In the genomic region with DNA sequence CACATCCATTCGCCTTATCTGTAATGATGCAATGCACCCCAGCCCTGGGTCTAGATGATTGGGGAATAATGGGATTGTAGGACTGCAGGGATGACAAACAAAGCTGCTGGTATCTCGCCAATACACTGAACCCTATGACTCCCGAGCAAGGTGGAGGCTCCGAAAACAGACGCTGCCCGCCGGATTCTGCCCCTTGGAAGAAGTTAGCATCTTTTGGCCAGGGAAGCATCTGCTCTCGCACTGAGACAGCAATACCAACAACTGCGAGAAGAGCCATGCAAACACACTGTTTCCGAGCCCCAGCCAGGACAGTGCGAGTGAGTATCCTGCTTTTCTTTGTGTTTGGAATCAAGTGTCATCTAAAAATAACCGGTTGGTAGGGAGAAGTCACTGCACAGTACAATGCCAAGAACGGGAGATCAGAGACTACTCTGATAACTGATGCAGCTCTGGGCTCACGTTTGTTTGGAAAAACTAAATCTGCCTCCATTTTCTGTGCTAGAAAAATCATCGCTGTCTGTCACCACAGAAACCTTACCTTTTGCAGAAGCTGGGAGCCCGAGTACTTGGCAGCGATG, we compare ENCODE assay signal across 9 mouse cellular contexts. TPM values are rescaled to one million over a fixed set of nuclear protein-coding genes. Genes with fewer than 3 reads are reported as not detected.
DNase-seq lines count a peak whose midpoint lies in the region; ATAC-seq lines count a peak whose summit lies in the region.
"Had no signal": no experiment of that assay in that cellular context is flagged by ENCODE, and none has a peak within 500 bp of the region (broad histone marks: within the 10 kb centered on the region; RNA-seq: fewer than 3 reads in every experiment).

No protein-coding gene starts in this region.

- peak; percentile 35 for DNase-seq in cerebellum, adult 9-11 months
- no peak for DNase-seq in cerebellum, adult 11 months
- DNase-seq in liver, embryonic 11.5 days (ENCODE audit: low spot score) = no peak
- DNase-seq in liver = no peak
- DNase-seq in hindbrain, embryonic 14.5 days (ENCODE audit: low spot score) = no peak
- DNase-seq in B cell, adult 2 months = no peak
- DNase-seq in right cerebral cortex, adult 18-20 months = no peak

- no peaks in the 10 kb centered on the region for H3K36me3 ChIP-seq in liver, embryonic 11.5 days (ENCODE audit: control insufficient read depth, insufficient read depth, low read length)
- H3K36me3 ChIP-seq in hindbrain, embryonic 14.5 days (replicated peaks; ENCODE audit: control insufficient read depth, insufficient read depth) = no peaks in the 10 kb centered on the region
- no peaks in the 10 kb centered on the region for H3K36me3 ChIP-seq in neural tube, embryonic 12.5 days

- WGBS in liver, embryonic 11.5 days = 5% methylated on average over 17 of the region's 17 CpGs
- 1% methylated on average over 17 of the region's 17 CpGs for WGBS in hindbrain, embryonic 14.5 days
- WGBS in neural tube, embryonic 12.5 days = 2% methylated on average over 17 of the region's 17 CpGs

- ATAC-seq in liver, embryonic 11.5 days (replicated peaks; ENCODE audit: low FRiP score) = no peak
- no peak for ATAC-seq in hindbrain, embryonic 14.5 days (ENCODE audit: low FRiP score)
- ATAC-seq in neural tube, embryonic 12.5 days (ENCODE audit: low FRiP score, low read depth) = no peak

- no peak overlapping the region for H3K9ac ChIP-seq in liver, embryonic 11.5 days (ENCODE audit: low read depth, low read length)
- peak overlapping the region; percentile 88 for H3K9ac ChIP-seq in hindbrain, embryonic 14.5 days
- peak overlapping the region; percentile 48; the same call in 1 of the 2 replicates for H3K9ac ChIP-seq in neural tube, embryonic 12.5 days

- H3K9me3 ChIP-seq in liver, embryonic 11.5 days (ENCODE audit: control insufficient read depth, low read length) = no peaks in the 10 kb centered on the region
- H3K9me3 ChIP-seq in hindbrain, embryonic 14.5 days (ENCODE audit: control insufficient read depth, low read length) = no peaks in the 10 kb centered on the region
- H3K9me3 ChIP-seq in neural tube, embryonic 12.5 days = no peaks in the 10 kb centered on the region
- H3K9me3 ChIP-seq: megakaryocyte, embryonic 14.5 days had no signal

- peaks cover 67% of the 10 kb centered on the region for H3K27me3 ChIP-seq in liver, embryonic 11.5 days (replicated peaks; ENCODE audit: control insufficient read depth, insufficient read depth, low read length)
- peaks cover 42% of the 10 kb centered on the region for H3K27me3 ChIP-seq in hindbrain, embryonic 14.5 days (ENCODE audit: control insufficient read depth, insufficient read depth, low read length)
- H3K27me3 ChIP-seq in neural tube, embryonic 12.5 days (replicated peaks) = peaks cover 48% of the 10 kb centered on the region

- peak overlapping the region; percentile 20; the same call in 1 of the 2 replicates for H3K4me2 ChIP-seq in liver, embryonic 11.5 days
- H3K4me2 ChIP-seq in hindbrain, embryonic 14.5 days (replicated peaks) = peak overlapping the region; percentile 100
- peak overlapping the region; percentile 97 for H3K4me2 ChIP-seq in neural tube, embryonic 12.5 days (replicated peaks)

- no peaks in the 10 kb centered on the region for H3K4me1 ChIP-seq in liver, embryonic 11.5 days (replicated peaks; ENCODE audit: control insufficient read depth, insufficient read depth, low read length)
- H3K4me1 ChIP-seq in hindbrain, embryonic 14.5 days (replicated peaks; ENCODE audit: control insufficient read depth, insufficient read depth, low read length) = 0 out of 2 replicates have a peak, but pooled peaks cover 8% of the 10 kb centered on the region
- peaks cover 5% of the 10 kb centered on the region; the same call in 1 of the 2 replicates for H3K4me1 ChIP-seq in neural tube, embryonic 12.5 days

- no peak overlapping the region for H3K4me3 ChIP-seq in liver, embryonic 11.5 days (ENCODE audit: low read depth, low read length)
- H3K4me3 ChIP-seq in hindbrain, embryonic 14.5 days (replicated peaks; ENCODE audit: low read length) = peak overlapping the region; percentile 83
- H3K4me3 ChIP-seq in neural tube, embryonic 12.5 days = peak overlapping the region; percentile 75
- H3K4me3 ChIP-seq: megakaryocyte, embryonic 14.5 days had no signal

- no peak overlapping the region for H3K27ac ChIP-seq in liver, embryonic 11.5 days (ENCODE audit: low read depth, low read length)
- peak overlapping the region; percentile 89 for H3K27ac ChIP-seq in hindbrain, embryonic 14.5 days
- H3K27ac ChIP-seq in neural tube, embryonic 12.5 days = 0 out of 2 replicates have a peak overlapping the region, but pooled peaks have one; percentile 10

RNA-seq across cellular contexts. Expression of a gene that starts 1.2 kb away (rescaled TPM):
- polyA plus RNA-seq in liver, embryonic 11.5 days (2014; fragmentation: Nextera tagmentation; extraction: Ambion mirVana) = 0.81 and 0.90 TPM in 2 replicates
- polyA plus RNA-seq in hindbrain, embryonic 14.5 days (2014; fragmentation: Nextera tagmentation; extraction: Ambion mirVana) = 61.5 and 61.6 TPM in 2 replicates
- polyA plus RNA-seq in neural tube, embryonic 12.5 days (2016; fragmentation: Nextera tagmentation; extraction: Ambion mirVana) = 34.6 and 36.9 TPM in 2 replicates

Comparison
In these comparisons a context has a peak if more than half of its experiments do, and no peak if none do; other contexts are left out.
1. H3K4me2 ChIP-seq: peak in every context shown above with its lines; median percentile 100 in hindbrain, embryonic 14.5 days; 97 in neural tube, embryonic 12.5 days; 20 in liver, embryonic 11.5 days.
2. RNA of a gene that starts 1.2 kb away (polyA plus RNA-seq): 61.5 to 61.6 TPM in hindbrain, embryonic 14.5 days and 34.6 to 36.9 TPM in neural tube, embryonic 12.5 days; 0.81 to 0.90 TPM in liver, embryonic 11.5 days; every median in the first group is over 10 times any median in the second.